Mouse (Mus musculus): ENCODE measurements around the gene BC052040.

- TF ChIP-seq MAFK (IDR thresholded peaks at IDR 0.05; ENCODE audit: insufficient read depth, low read depth, low read length) (no peak), ZC3H11A (IDR thresholded peaks at IDR 0.05; ENCODE audit: borderline replicate concordance, low read depth, low read length) (no peak), CHD2 (IDR thresholded peaks at IDR 0.05; ENCODE audit: low read depth, low read length) (no peak)
These were observed 18.0 kb upstream of the BC052040 start for GRCm38 (mm10) chr2:115563436-115564093.
